Mouse (Mus musculus) CD8-positive naive resting alpha-beta T cell, adult 2 months (primary cell): ENCODE measurements at regions not wholly inside any gene's neighbourhood (a gene's known extent, or its start where the extent isn't known, plus 50 kb on each side); places are given as distances from the start of the nearest gene placed in this dataset.

ENCODE experiments used
- DNase-seq, 2 experiments: peaks; one replicate each; pipeline ENCODE4 v3.0.0; 2022; ENCODE audit warnings: low read depth in 2 of 2, low spot score in 2 of 2

- DNase-seq, result no peak
These were observed 114.8 kb upstream of the Fam49a start for GRCm38 (mm10) chr12:12147088-12147687.

- no peak for DNase-seq
These were observed 114.1 kb upstream of the Fam49a start for GRCm38 (mm10) chr12:12147847-12148246.

- DNase-seq, result no peak
These were observed 113.1 kb upstream of the Fam49a start for GRCm38 (mm10) chr12:12148659-12149399.

GRCm38 (mm10) chr12:12164411-12164810 is 97.5 kb upstream of the Fam49a start:
- DNase-seq, result no peak

- DNase-seq, result no peak
These were observed 91.4 kb upstream of the Fam49a start for GRCm38 (mm10) chr12:12170581-12170980.

GRCm38 (mm10) chr12:12172087-12172823 is 89.7 kb upstream of the Fam49a start:
- DNase-seq, result no peak

GRCm38 (mm10) chr12:12176331-12177263 is 85.3 kb upstream of the Fam49a start:
- DNase-seq, result peak; percentile 59 to 75

GRCm38 (mm10) chr12:12177264-12178043 is 84.5 kb upstream of the Fam49a start:
- DNase-seq, result no peak

- no peak for DNase-seq
These were observed 83.5 kb upstream of the Fam49a start for GRCm38 (mm10) chr12:12178391-12178790.

- DNase-seq, result no peak
These were observed 82.6 kb upstream of the Fam49a start for GRCm38 (mm10) chr12:12179292-12179865.

- DNase-seq, result no peak
These were observed 81.0 kb upstream of the Fam49a start for GRCm38 (mm10) chr12:12180986-12181385.

- DNase-seq, result no peak
These were observed 80.3 kb upstream of the Fam49a start for GRCm38 (mm10) chr12:12181686-12182085.

- no peak for DNase-seq
These were observed 75.6 kb upstream of the Fam49a start for GRCm38 (mm10) chr12:12186353-12186752.

GRCm38 (mm10) chr12:12195066-12195465 is 66.9 kb upstream of the Fam49a start:
- DNase-seq, result no peak

GRCm38 (mm10) chr12:12196627-12197026 is 65.3 kb upstream of the Fam49a start:
- no peak for DNase-seq

GRCm38 (mm10) chr12:12208216-12208615 is 53.7 kb upstream of the Fam49a start:
- DNase-seq, result no peak
